Mouse (Mus musculus) bone marrow macrophage, adult 2 months (primary cell): Measurements from ENCODE around the gene Hist3h2a.

Experiments
- CTCF ChIP-seq: IDR thresholded peaks from 2 replicates; pipeline ENCODE4 v1.5.1; 2012; ENCODE audit warnings: low read depth, mild to moderate bottlenecking, low read length, moderate library complexity
- POLR2A ChIP-seq: IDR thresholded peaks from 2 replicates; pipeline ENCODE4 v1.6.1; 2012; ENCODE audit warnings: mild to moderate bottlenecking, low read depth, low read length, borderline replicate concordance

DNA sequence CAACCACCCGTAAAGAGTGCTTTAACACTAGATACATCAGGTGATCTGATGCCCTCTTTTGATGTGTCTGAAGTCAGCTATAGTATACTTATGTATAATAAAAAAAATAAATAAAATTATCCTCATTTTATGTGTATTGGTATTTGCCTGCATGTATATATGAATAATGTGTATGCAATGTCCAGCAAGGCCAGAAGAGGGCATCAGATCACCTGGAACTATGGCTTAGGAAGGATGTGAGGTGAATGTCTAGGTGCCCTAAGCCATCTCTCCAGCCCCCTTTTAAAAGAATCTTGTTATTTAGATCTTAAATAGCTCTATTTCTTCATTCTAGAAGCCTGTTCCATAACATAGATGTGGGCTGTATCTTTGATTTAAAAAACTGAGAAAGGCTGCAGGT, 12.9 kb downstream of the Hist3h2a start:
- TF ChIP-seq CTCF (no peak), POLR2A (no peak)
